Mouse (Mus musculus) mesoderm, embryonic 11.5 days (tissue): ENCODE data around the gene Ryr2.

Experiments used
- DNase-seq: peaks from one replicate; pipeline ENCODE4 v3.0.0-alpha.2; 2012; ENCODE audit warnings: low read depth, low spot score

Ryr2 gene

GRCm38 (mm10) chr13:12037241-12037640 lies 69.5 kb downstream of the Ryr2 start:
- DNase-seq: no peak

DNA sequence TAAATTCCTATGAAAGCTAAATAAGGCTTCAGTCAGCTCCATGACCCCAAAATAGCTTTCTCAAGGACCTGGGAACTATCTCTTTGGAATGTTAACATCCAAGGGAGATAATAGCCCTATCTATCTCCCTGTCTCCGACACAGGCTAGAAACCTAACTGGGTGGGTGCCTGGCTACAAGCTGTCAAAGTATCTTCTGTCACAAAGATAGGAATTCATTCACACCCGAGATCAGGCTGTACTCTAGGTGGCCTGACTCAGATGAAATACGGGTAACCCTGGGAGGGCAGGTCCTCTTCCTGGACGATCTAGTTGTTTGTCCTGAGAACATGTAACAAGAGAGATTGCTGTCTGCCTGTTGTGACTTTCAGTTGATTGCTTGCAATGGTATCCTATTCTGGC lies 69.9 kb downstream of the Ryr2 start:
- DNase-seq: peak; percentile 23

- no peak for DNase-seq
Measured at GRCm38 (mm10) chr13:12033914-12034313, 72.8 kb downstream of the Ryr2 start.

DNA sequence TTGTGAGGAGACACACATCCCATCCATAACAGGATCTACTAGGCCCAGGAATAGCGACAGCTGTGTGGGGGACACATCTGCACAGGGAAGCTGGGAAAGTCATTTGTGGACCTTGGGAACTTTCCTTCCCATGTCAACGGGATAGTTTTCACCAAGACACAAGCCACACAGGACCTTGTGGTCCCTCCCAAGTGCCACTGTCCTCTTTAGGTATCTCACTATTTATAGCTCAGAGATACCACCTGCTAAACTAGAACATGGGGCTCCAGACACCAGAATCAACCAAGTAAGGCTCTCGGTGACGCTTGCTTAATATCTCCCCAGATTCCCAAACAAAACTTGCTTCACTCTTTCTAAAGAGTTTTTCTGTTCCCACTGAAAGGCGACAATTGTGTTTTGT lies 73.5 kb downstream of the Ryr2 start:
- no peak for DNase-seq

- no peak for DNase-seq
Measured at GRCm38 (mm10) chr13:12029841-12030240, 76.9 kb downstream of the Ryr2 start.

DNA sequence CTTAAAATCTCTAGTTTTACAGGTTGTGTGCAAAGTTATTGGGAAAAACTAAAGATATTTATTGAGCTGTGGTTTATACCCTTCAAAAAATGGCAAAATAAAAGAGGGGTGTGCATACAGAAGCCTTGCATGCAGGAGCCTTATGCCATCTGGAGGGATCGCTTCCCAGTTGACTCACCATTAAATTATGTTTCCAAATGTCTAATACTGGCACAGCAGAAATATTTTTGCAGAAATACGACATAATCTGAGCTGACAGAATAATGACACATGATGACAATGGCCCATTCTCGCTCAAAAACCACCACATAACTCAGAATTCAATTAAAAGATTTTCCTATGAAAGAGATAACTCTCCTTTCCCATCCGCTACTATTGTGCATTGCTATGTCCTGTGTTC lies 77.4 kb downstream of the Ryr2 start:
- no peak for DNase-seq

DNA sequence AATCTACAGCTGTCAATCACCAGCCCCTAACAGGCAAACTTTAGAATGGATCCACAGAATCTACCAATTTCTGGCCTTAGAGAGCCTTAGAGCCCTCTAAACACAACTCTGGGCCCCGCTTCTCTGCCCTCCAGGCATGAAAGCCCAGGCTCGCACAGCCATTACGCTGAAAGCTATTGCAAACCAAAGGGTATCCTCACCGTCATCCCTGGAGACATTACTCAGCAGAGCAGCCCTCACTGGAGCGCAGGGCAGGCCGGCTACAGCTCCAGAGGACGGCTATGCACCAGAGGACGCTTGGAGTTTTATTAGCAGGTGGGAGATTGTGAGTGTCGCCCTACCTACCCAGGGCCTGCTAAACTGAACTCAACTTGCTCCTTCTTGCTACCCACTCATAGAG lies 88.7 kb downstream of the Ryr2 start:
- DNase-seq: no peak

DNA sequence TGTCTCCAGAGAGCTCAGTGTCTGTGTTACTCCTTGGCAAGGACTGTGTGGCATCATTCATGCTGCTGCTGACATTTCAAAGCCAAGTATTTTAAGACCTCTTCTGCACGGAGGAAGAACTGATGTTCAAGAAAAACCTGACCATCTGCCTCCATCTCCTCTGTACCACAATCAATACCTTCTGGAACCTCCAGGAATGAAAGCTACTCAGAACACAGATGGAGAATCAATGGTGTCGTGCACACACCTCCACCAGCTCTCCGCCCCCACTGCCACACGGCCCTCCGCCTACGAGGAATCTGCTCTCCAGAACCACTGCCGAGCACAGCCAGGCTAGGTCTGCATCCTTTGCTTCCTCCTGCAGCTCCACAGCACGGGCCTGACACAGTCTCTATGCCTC lies 92.8 kb downstream of the Ryr2 start:
- DNase-seq: no peak

DNA sequence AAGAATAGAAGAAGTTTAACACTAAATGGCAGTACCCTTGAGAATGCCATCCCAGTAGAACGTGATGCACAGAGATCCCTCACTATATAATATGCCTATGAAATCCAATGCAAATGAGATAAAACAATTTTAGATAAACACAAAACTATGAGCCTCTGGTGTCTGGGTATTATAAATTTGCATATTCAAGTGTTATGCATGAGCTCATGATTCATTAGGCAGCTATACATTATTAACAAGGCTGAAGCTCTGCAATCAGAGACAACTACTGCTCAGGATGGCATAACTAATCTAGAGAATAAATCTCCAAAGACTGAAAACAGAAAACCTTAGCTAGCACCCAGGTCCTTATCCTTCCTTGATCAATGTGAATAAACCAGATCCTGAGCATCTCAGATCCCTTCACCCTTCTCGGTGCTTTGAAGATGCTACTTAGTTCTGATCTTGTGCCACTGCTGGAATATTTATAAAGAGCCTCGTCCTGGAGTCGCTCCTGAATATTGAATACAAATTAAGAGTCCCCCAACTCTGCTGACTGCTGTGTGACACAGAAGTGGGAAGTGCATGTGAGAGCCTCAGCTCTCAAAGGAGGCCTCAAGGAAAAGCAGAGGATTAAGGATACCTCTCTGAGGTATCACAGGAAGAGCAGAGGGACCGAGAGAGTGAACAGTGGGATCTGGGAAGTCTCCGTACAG lies 97.6 kb downstream of the Ryr2 start:
- DNase-seq: no peak

DNA sequence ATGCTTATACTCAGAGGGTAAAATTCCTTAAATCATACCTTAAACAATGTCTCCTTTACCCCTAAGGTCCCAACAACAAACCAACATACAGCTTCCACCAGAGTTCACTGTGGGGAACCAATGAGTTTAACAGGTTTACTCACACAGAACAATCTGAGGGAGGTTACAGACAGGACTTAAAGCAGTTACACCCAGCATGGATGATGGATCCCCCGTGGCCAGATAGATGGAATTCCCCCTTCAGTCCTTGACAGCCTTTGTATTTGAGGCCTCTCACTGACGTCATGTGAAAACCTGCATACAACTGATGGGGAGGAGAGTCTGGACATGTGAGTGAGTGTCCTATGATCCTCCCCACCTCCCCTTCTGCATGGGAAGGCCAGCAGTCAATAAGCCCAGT lies 99.2 kb downstream of the Ryr2 start:
- no peak for DNase-seq

GRCm38 (mm10) chr13:12001891-12002294 lies 104.9 kb downstream of the Ryr2 start:
- DNase-seq: no peak

DNA sequence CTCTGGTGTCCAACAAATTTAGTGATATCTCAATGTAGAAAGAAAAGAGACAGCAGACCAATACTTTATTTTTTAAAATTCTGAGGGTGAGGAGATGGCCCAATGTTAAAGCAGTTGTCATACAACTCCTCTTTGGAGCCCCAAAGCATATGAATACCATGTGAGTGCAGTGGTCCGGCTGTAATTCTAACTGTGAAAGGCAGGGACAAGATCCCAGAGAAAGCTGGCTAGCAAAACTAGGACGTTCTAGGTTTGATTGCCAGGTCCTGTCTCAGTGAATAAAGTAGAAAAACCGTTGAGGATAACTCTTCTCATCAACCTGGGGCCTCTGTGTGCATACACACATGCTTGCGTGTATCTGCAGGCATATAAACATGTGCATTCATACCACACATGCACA lies 106.9 kb downstream of the Ryr2 start:
- DNase-seq: no peak

DNA sequence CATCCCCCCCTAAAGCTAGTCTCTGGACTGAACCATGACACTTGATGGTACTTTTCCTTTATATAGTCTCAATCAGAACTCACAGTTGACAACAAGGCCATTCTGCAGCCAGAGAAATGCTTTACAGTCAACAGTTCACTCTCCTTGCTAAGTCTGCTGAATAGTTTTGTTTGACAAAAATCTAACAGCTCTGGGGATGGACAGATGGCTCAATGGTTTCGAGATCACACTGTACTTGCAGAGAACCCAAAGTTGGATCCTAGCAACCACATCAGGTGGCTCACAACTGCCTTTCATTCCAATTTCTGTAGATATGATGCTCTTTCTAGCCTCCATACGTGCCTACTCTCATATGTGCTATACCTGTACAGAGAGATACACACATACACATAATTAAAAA lies 109.4 kb downstream of the Ryr2 start:
- DNase-seq: no peak

DNA sequence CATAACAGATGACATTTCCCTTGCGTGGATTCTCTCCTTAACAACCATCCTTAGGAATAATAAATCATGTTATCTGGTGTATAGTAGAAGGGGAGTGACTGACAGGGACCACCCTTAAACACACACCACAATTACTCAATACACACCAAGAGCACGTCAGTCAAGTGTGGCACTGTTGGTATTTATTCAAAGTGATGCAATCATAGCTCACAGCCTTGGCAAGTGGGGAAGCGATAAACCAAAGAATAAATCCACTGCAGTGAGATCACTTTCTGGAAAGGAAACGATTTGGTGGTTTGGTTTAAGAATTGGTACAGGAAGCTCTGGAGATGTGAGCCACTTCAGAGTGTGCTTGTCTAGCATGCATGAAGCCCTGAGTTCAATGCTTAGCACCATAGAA lies 119.2 kb downstream of the Ryr2 start:
- DNase-seq: no peak

DNA sequence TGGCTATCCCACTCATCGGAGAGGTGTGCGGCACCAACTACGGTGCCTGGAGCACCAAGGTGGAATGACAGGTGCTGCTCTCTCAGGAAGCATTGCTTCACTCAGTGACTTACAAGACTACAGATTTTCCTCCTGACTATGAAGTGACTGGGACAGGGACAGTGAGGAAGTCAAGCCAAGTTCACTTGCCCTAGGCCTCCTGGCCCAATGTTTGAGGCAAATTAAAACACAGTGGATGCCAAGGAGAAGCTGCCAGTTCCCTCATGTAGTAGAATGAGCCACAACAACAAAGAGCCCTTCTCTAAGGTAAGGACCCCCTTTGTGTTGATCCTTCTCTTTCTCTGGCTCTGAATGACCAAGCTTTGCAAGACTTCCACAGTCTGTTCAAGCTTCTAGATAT lies 121.7 kb downstream of the Ryr2 start:
- no peak for DNase-seq

GRCm38 (mm10) chr13:11978997-11979396 lies 127.7 kb downstream of the Ryr2 start:
- DNase-seq: no peak

- no peak for DNase-seq
Measured at GRCm38 (mm10) chr13:11978359-11978758, 128.4 kb downstream of the Ryr2 start.

DNA sequence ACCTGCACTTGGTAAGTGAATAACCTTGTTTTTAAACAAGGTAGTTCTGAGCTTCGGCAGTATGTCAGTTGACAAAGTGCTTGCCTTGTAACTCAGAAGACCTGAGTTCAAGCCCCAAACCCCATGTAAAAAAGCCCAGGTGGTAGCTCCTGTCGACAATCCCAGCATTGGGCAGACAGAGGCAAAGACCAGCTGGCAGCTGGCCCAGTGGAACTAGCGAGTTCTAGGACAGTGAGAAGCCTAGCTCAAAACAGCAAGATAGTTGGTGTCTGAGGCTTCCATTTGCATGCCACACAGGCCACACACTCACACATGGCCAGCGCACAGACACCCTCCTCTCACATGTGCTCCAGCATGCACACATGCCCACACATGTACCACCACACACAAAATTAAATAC lies 129.1 kb downstream of the Ryr2 start:
- no peak for DNase-seq

- no peak for DNase-seq
Measured at GRCm38 (mm10) chr13:11964391-11964790, 142.4 kb downstream of the Ryr2 start.

DNA sequence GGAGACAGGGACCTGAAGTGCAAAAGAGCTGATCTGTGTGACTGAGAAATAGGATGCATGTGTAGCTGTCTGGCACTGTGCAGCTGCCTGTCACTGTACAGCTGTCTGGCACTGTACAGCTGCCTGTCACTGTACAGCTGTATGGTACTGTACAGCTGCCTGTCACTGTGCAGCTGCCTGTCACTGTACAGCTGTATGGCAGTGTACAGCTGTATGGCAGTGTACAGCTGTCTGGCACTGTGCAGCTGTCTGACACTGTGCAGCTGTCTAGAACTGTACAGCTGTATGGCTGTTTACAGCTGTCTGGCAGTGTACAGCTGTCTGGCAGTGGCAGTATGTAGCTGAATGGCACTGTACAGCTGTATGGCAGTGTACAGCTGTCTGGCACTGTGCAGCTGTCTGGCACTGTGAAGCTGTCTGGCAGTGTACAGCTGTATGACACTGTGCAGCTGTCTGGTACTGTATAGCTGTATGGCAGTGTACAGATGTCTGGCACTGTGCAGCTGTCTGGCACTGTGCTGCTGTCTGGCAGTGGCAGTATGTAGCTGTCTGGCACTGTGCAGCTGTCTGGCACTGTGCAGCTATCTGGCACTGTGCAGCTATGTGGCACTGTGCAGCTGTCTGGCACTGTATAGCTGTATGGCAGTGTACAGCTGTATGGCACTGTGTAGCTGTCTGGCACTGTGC lies 147.1 kb downstream of the Ryr2 start:
- DNase-seq: no peak

GRCm38 (mm10) chr13:11958854-11959253 lies 147.9 kb downstream of the Ryr2 start:
- no peak for DNase-seq

GRCm38 (mm10) chr13:11958271-11958670 lies 148.5 kb downstream of the Ryr2 start:
- DNase-seq: no peak

- no peak for DNase-seq
Measured at GRCm38 (mm10) chr13:11951951-11952350, 154.8 kb downstream of the Ryr2 start.

GRCm38 (mm10) chr13:11945740-11946139 lies 161.0 kb downstream of the Ryr2 start:
- DNase-seq: no peak
